In the genomic region with DNA sequence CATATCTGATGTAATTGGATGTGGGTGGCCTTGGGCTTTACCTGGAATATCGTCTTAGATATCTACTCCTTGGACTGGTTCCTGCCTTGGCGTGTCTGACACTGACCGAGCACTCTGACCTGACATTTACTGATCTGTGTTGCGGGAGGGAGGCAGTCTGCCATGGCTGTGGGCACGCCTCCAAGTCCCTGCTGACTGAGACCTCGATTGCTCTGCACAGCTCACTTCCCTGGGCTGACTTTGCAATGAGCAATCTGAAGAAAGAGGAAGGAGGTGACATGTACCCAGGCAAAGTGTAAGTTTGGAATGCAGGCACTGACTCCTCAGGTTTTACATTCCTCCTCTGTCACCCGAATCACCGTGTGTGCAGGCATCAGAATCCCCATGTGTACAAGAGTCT, we compare ENCODE assay signal across 9 mouse cellular contexts.
DNase-seq lines count a peak whose midpoint lies in the region; ATAC-seq and TF ChIP-seq lines count a peak whose summit lies in the region.
"Had no signal": no experiment of that assay in that cellular context is flagged by ENCODE, and none has a peak within 500 bp of the region (broad histone marks: within the 10 kb centered on the region; RNA-seq: fewer than 3 reads in every experiment).

No protein-coding gene starts in this region.

- H3K36me3 ChIP-seq in heart, embryonic 15.5 days, result no peaks in the 10 kb centered on the region
- no peaks in the 10 kb centered on the region for H3K36me3 ChIP-seq in heart, embryonic 10.5 days
- no peaks in the 10 kb centered on the region for H3K36me3 ChIP-seq in midbrain, embryonic 11.5 days (ENCODE audit: control insufficient read depth, insufficient read depth, low read length)
- no peaks in the 10 kb centered on the region for H3K36me3 ChIP-seq in midbrain, postnatal 0 days (ENCODE audit: insufficient read depth, low read length)
- H3K36me3 ChIP-seq in intestine, embryonic 16.5 days (ENCODE audit: control insufficient read depth, insufficient read depth, low read length), result no peaks in the 10 kb centered on the region
- H3K36me3 ChIP-seq: liver, embryonic 13.5 days had no signal

- no peak overlapping the region for H3K9ac ChIP-seq in heart, embryonic 15.5 days
- no peak overlapping the region for H3K9ac ChIP-seq in midbrain, embryonic 11.5 days (ENCODE audit: low read length)
- H3K9ac ChIP-seq in midbrain, postnatal 0 days (replicated peaks; ENCODE audit: low read length, poor library complexity, severe bottlenecking), result no peak overlapping the region
- H3K9ac ChIP-seq in intestine, embryonic 16.5 days (ENCODE audit: low read depth, low read length), result no peak overlapping the region
- H3K9ac ChIP-seq: liver, embryonic 13.5 days had no signal

- TF ChIP-seq CTCF in midbrain, postnatal 0 days (IDR thresholded peaks at IDR 0.05), result no peak

- no peaks in the 10 kb centered on the region for H3K27me3 ChIP-seq in heart, embryonic 15.5 days
- no peaks in the 10 kb centered on the region for H3K27me3 ChIP-seq in heart, embryonic 10.5 days (ENCODE audit: insufficient read depth, poor library complexity, severe bottlenecking)
- no peaks in the 10 kb centered on the region for H3K27me3 ChIP-seq in midbrain, embryonic 11.5 days (ENCODE audit: control insufficient read depth, insufficient read depth, low read length)
- no peaks in the 10 kb centered on the region for H3K27me3 ChIP-seq in midbrain, postnatal 0 days (ENCODE audit: insufficient read depth, low read length)
- H3K27me3 ChIP-seq in intestine, embryonic 16.5 days (replicated peaks; ENCODE audit: control insufficient read depth, insufficient read depth, low read length), result no peaks in the 10 kb centered on the region
- H3K27me3 ChIP-seq: liver, embryonic 13.5 days had no signal

- H3K4me3 ChIP-seq in heart, embryonic 15.5 days, result no peak overlapping the region
- no peak overlapping the region for H3K4me3 ChIP-seq in heart, embryonic 10.5 days
- no peak overlapping the region for H3K4me3 ChIP-seq in midbrain, embryonic 11.5 days (ENCODE audit: low read depth, low read length)
- H3K4me3 ChIP-seq in midbrain, postnatal 0 days (ENCODE audit: low read depth, low read length), result no peak overlapping the region
- H3K4me3 ChIP-seq in intestine, embryonic 16.5 days (ENCODE audit: low read length), result no peak overlapping the region
- H3K4me3 ChIP-seq: liver, embryonic 13.5 days had no signal

- ATAC-seq in heart, embryonic 15.5 days (replicated peaks; ENCODE audit: insufficient number of reproducible peaks, insufficient read depth, low FRiP score, low read depth), result 0 out of 2 replicates have a peak, but pooled peaks have one; percentile 47
- ATAC-seq in midbrain, embryonic 11.5 days (ENCODE audit: low FRiP score), result no peak
- ATAC-seq in midbrain, postnatal 0 days (ENCODE audit: low FRiP score), result no peak
- ATAC-seq in common myeloid progenitor, adult 5-6 weeks (replicated peaks; ENCODE audit: low read depth, poor library complexity, severe bottlenecking), result peak; percentile 32; the same call in 1 of the 2 replicates
- peak; percentile 29; the same call in 1 of the 2 replicates for ATAC-seq in megakaryocyte progenitor cell, adult 5-6 weeks (replicated peaks; ENCODE audit: poor library complexity)
- ATAC-seq in intestine, embryonic 16.5 days, result no peak

- H3K4me1 ChIP-seq in heart, embryonic 15.5 days (replicated peaks), result peaks cover 17% of the 10 kb centered on the region
- 0 out of 2 replicates have a peak, but pooled peaks cover 3% of the 10 kb centered on the region for H3K4me1 ChIP-seq in heart, embryonic 10.5 days
- H3K4me1 ChIP-seq in midbrain, embryonic 11.5 days (ENCODE audit: control insufficient read depth, insufficient read depth, low read length), result no peaks in the 10 kb centered on the region
- H3K4me1 ChIP-seq in midbrain, postnatal 0 days (ENCODE audit: insufficient read depth, low read length), result no peaks in the 10 kb centered on the region
- peaks cover 5% of the 10 kb centered on the region; the same call in 1 of the 2 replicates for H3K4me1 ChIP-seq in intestine, embryonic 16.5 days (ENCODE audit: control insufficient read depth, insufficient read depth, low read length)
- H3K4me1 ChIP-seq: liver, embryonic 13.5 days had no signal

- H3K4me2 ChIP-seq in heart, embryonic 15.5 days, result 0 out of 2 replicates have a peak overlapping the region, but pooled peaks have one; percentile 4
- H3K4me2 ChIP-seq in midbrain, embryonic 11.5 days, result no peak overlapping the region
- H3K4me2 ChIP-seq in midbrain, postnatal 0 days (ENCODE audit: low read depth, low read length, poor library complexity, severe bottlenecking), result no peak overlapping the region
- H3K4me2 ChIP-seq in intestine, embryonic 16.5 days (ENCODE audit: low read depth, low read length), result no peak overlapping the region
- H3K4me2 ChIP-seq: liver, embryonic 13.5 days had no signal

- H3K9me3 ChIP-seq in heart, embryonic 15.5 days (replicated peaks), result no peaks in the 10 kb centered on the region
- no peaks in the 10 kb centered on the region for H3K9me3 ChIP-seq in heart, embryonic 10.5 days
- no peaks in the 10 kb centered on the region for H3K9me3 ChIP-seq in midbrain, embryonic 11.5 days (ENCODE audit: control insufficient read depth, low read length)
- H3K9me3 ChIP-seq in midbrain, postnatal 0 days (ENCODE audit: low read length), result no peaks in the 10 kb centered on the region
- H3K9me3 ChIP-seq in intestine, embryonic 16.5 days (ENCODE audit: control insufficient read depth, low read length), result no peaks in the 10 kb centered on the region
- H3K9me3 ChIP-seq: liver, embryonic 13.5 days had no signal

- 33% methylated on average over 8 of the region's 8 CpGs for WGBS in heart, embryonic 15.5 days
- WGBS in heart, embryonic 10.5 days, result 73% methylated on average over 8 of the region's 8 CpGs
- WGBS in midbrain, embryonic 11.5 days, result 82% methylated on average over 8 of the region's 8 CpGs
- 72% methylated on average over 8 of the region's 8 CpGs for WGBS in midbrain, postnatal 0 days
- 50% methylated on average over 8 of the region's 8 CpGs for WGBS in intestine, embryonic 16.5 days

- no peak for DNase-seq in heart, embryonic 10.5 days (ENCODE audit: low spot score)
- DNase-seq in midbrain, embryonic 11.5 days (ENCODE audit: low spot score, missing footprints), result peak; percentile 76
- DNase-seq in midbrain, postnatal 0 days (ENCODE audit: low spot score), result no peak
- no peak for DNase-seq in retina, embryonic 14.5 days (ENCODE audit: low spot score)
- DNase-seq: liver, embryonic 13.5 days had no signal

- H3K27ac ChIP-seq in heart, embryonic 15.5 days, result peak overlapping the region; percentile 45; the same call in 1 of the 2 replicates
- H3K27ac ChIP-seq in heart, embryonic 10.5 days, result no peak overlapping the region
- no peak overlapping the region for H3K27ac ChIP-seq in midbrain, embryonic 11.5 days (ENCODE audit: low read depth, low read length)
- no peak overlapping the region for H3K27ac ChIP-seq in midbrain, postnatal 0 days (ENCODE audit: low read depth, low read length)
- no peak overlapping the region for H3K27ac ChIP-seq in intestine, embryonic 16.5 days (ENCODE audit: low read length)
- H3K27ac ChIP-seq: liver, embryonic 13.5 days had no signal

Comparison
In these comparisons a context has a peak if more than half of its experiments do, and no peak if none do; other contexts are left out.
1. ATAC-seq: peak in heart, embryonic 15.5 days (single experiment), common myeloid progenitor, adult 5-6 weeks (single experiment) and megakaryocyte progenitor cell, adult 5-6 weeks (single experiment); none in midbrain, embryonic 11.5 days (single experiment), midbrain, postnatal 0 days (single experiment) and intestine, embryonic 16.5 days (single experiment).